Mouse (Mus musculus): ENCODE results near the gene Dnah1. TPM values are rescaled to one million over a fixed set of nuclear protein-coding genes. Genes with fewer than 3 reads are reported as not detected.

The Dnah1 gene
- total RNA-seq (2017): 0.12 TPM in 2 replicates

GRCm38 (mm10) chr14:31323849-31324792, at the start of gene Dnah1:
TSS of gene Dnah1 (minus strand) at chr14:31323896.
- ATAC-seq (ENCODE audit: extremely low read depth, insufficient number of reproducible peaks, low FRiP score, poor library complexity, severe bottlenecking): peak; percentile 78

- no peak for ATAC-seq (ENCODE audit: extremely low read depth, insufficient number of reproducible peaks, low FRiP score, poor library complexity, severe bottlenecking)
Observed at GRCm38 (mm10) chr14:31369377-31369776, 45.7 kb upstream of the Dnah1 start.

GRCm38 (mm10) chr14:31367951-31368350, 44.3 kb upstream of the Dnah1 start:
- no peak for ATAC-seq (ENCODE audit: extremely low read depth, insufficient number of reproducible peaks, low FRiP score, poor library complexity, severe bottlenecking)

GRCm38 (mm10) chr14:31365350-31365749, 41.7 kb upstream of the Dnah1 start:
- ATAC-seq (ENCODE audit: extremely low read depth, insufficient number of reproducible peaks, low FRiP score, poor library complexity, severe bottlenecking): peak; percentile 56; the same call in 1 of the 2 replicates

GRCm38 (mm10) chr14:31364589-31364988, 40.9 kb upstream of the Dnah1 start:
- no peak for ATAC-seq (ENCODE audit: extremely low read depth, insufficient number of reproducible peaks, low FRiP score, poor library complexity, severe bottlenecking)

- no peak for ATAC-seq (ENCODE audit: extremely low read depth, insufficient number of reproducible peaks, low FRiP score, poor library complexity, severe bottlenecking)
Observed at GRCm38 (mm10) chr14:31362236-31362635, 38.5 kb upstream of the Dnah1 start.

GRCm38 (mm10) chr14:31345367-31345766, 21.7 kb upstream of the Dnah1 start:
- no peak for ATAC-seq (ENCODE audit: extremely low read depth, insufficient number of reproducible peaks, low FRiP score, poor library complexity, severe bottlenecking)

- ATAC-seq (ENCODE audit: extremely low read depth, insufficient number of reproducible peaks, low FRiP score, poor library complexity, severe bottlenecking): no peak
Observed at GRCm38 (mm10) chr14:31343241-31343640, 19.5 kb upstream of the Dnah1 start.

- ATAC-seq (ENCODE audit: extremely low read depth, insufficient number of reproducible peaks, low FRiP score, poor library complexity, severe bottlenecking): no peak
Observed at GRCm38 (mm10) chr14:31337947-31338346, 14.3 kb upstream of the Dnah1 start.

GRCm38 (mm10) chr14:31337406-31337805, 13.7 kb upstream of the Dnah1 start:
- ATAC-seq (ENCODE audit: extremely low read depth, insufficient number of reproducible peaks, low FRiP score, poor library complexity, severe bottlenecking): no peak

GRCm38 (mm10) chr14:31336369-31337155, 12.9 kb upstream of the Dnah1 start, which contains the start of gene Capn7:
TSS of gene Capn7 (plus strand) at chr14:31336638.
- peak; percentile 96 for ATAC-seq (ENCODE audit: extremely low read depth, insufficient number of reproducible peaks, low FRiP score, poor library complexity, severe bottlenecking)

GRCm38 (mm10) chr14:31335765-31336164, 12.1 kb upstream of the Dnah1 start:
- no peak for ATAC-seq (ENCODE audit: extremely low read depth, insufficient number of reproducible peaks, low FRiP score, poor library complexity, severe bottlenecking)

- ATAC-seq (ENCODE audit: extremely low read depth, insufficient number of reproducible peaks, low FRiP score, poor library complexity, severe bottlenecking): no peak
Observed at GRCm38 (mm10) chr14:31330957-31331356, 7.3 kb upstream of the Dnah1 start.

- no peak for ATAC-seq (ENCODE audit: extremely low read depth, insufficient number of reproducible peaks, low FRiP score, poor library complexity, severe bottlenecking)
Observed at GRCm38 (mm10) chr14:31329741-31330140, 6.0 kb upstream of the Dnah1 start.

- no peak for ATAC-seq (ENCODE audit: extremely low read depth, insufficient number of reproducible peaks, low FRiP score, poor library complexity, severe bottlenecking)
Observed at GRCm38 (mm10) chr14:31327681-31328080, 4.0 kb upstream of the Dnah1 start.

GRCm38 (mm10) chr14:31327196-31327595, 3.5 kb upstream of the Dnah1 start:
- ATAC-seq (ENCODE audit: extremely low read depth, insufficient number of reproducible peaks, low FRiP score, poor library complexity, severe bottlenecking): no peak

GRCm38 (mm10) chr14:31326770-31327169, 3.1 kb upstream of the Dnah1 start:
- ATAC-seq (ENCODE audit: extremely low read depth, insufficient number of reproducible peaks, low FRiP score, poor library complexity, severe bottlenecking): no peak

GRCm38 (mm10) chr14:31325551-31325950, 1.9 kb upstream of the Dnah1 start:
- ATAC-seq (ENCODE audit: extremely low read depth, insufficient number of reproducible peaks, low FRiP score, poor library complexity, severe bottlenecking): 0 out of 2 replicates have a peak, but pooled peaks have one; percentile 20

- no peak for ATAC-seq (ENCODE audit: extremely low read depth, insufficient number of reproducible peaks, low FRiP score, poor library complexity, severe bottlenecking)
Observed at GRCm38 (mm10) chr14:31324851-31325250, 1.2 kb upstream of the Dnah1 start.

GRCm38 (mm10) chr14:31323189-31323588, 507 bp downstream of the Dnah1 start:
- no peak for ATAC-seq (ENCODE audit: extremely low read depth, insufficient number of reproducible peaks, low FRiP score, poor library complexity, severe bottlenecking)
